Mouse (Mus musculus) thymus, adult 2 months (tissue): Measurements from ENCODE around the gene Plekhj1. TPM values are rescaled to one million over a fixed set of nuclear protein-coding genes. Genes with fewer than 3 reads are reported as not detected.
A peak's percentile ranks its signal among the peaks of the same experiment; 100 is the strongest.

ENCODE experiments used
- DNase-seq: peaks from one replicate; pipeline ENCODE4 v3.0.0; 2021
- H3K27ac ChIP-seq: fragments of 200-500 bp; 2 replicates; pipeline ENCODE4 v1.5.1; 2012; ENCODE audit warnings: low read length, control low read depth; ENCODE audit not compliant: control insufficient read depth, insufficient read depth
- H3K27me3 ChIP-seq: fragments of 200-500 bp; 2 replicates; pipeline ENCODE4 v1.6.1; 2012; ENCODE audit warnings: mild to moderate bottlenecking, low read length, moderate library complexity, mixed read lengths; ENCODE audit not compliant: control insufficient read depth, insufficient read depth
- H3K36me3 ChIP-seq: fragments of 200-500 bp; 2 replicates; pipeline ENCODE4 v1.6.1; 2012; ENCODE audit warnings: mild to moderate bottlenecking, low read length, moderate library complexity; ENCODE audit not compliant: control insufficient read depth, insufficient read depth
- H3K4me1 ChIP-seq: fragments of 200-500 bp; replicated peaks from 2 replicates; pipeline ENCODE4 v1.6.1; 2012; ENCODE audit warnings: low read length; ENCODE audit not compliant: control insufficient read depth, insufficient read depth
- H3K4me3 ChIP-seq: fragments of 200-500 bp; 2 replicates; pipeline ENCODE4 v1.5.1; 2012; ENCODE audit warnings: mild to moderate bottlenecking, low read length, control low read depth, moderate library complexity; ENCODE audit not compliant: control insufficient read depth, insufficient read depth
- CTCF ChIP-seq: fragments of 200-500 bp; IDR thresholded peaks from 2 replicates; pipeline ENCODE4 v1.5.1; 2012; ENCODE audit warnings: mild to moderate bottlenecking, control low read depth, low read length, moderate library complexity, borderline replicate concordance; ENCODE audit not compliant: control insufficient read depth, poor library complexity, insufficient read depth; ENCODE audit errors: extremely low read depth
- POLR2A ChIP-seq: fragments of 200-500 bp; IDR thresholded peaks from 2 replicates; pipeline ENCODE4 v1.6.1; 2012; ENCODE audit warnings: mild to moderate bottlenecking, low read length, control low read depth, moderate library complexity; ENCODE audit not compliant: control insufficient read depth, poor library complexity, insufficient read depth; ENCODE audit errors: extremely low read depth
- WGBS: fragments of 180-500 bp; shearing (Covaris S2); methylation state at CpG from one replicate; pipeline ENCODE4 v1.1.7; 2018; 5-methylcytosine and 5-hydroxymethylcytosine counted together
- polyA plus RNA-seq: library from polyadenylated mRNA; depleted of rRNA; stranded (reverse); fragments of >200 nt; gene quantifications from 2 replicates; pipeline ENCODE4 v1.2.3, GENCODE M21; 2012

The Plekhj1 gene
- polyA plus RNA-seq, 1 experiment, result 153 TPM

- Histone ChIP-seq H3K4me3 (peak overlapping the region; percentile 60), H3K27ac (peak overlapping the region; percentile 39), H3K27me3 (no peaks in the 10 kb centered on the region), H3K4me1 (peaks cover 32% of the 10 kb centered on the region), H3K36me3 (peaks cover 9% of the 10 kb centered on the region; the same call in 1 of the 2 replicates)
- peak; percentile 31 for DNase-seq
- TF ChIP-seq POLR2A (no peak), CTCF (no peak; the same call in 1 of the 2 replicates)
- WGBS, result 1% methylated on average over 59 of the region's 59 CpGs
These were observed 958 bp downstream of the Plekhj1 start for GRCm38 (mm10) chr10:80797186-80798149.

- DNase-seq, result no peak
- Histone ChIP-seq H3K27ac (no peak overlapping the region), H3K4me1 (peaks cover 43% of the 10 kb centered on the region), H3K4me3 (no peak overlapping the region), H3K36me3 (peaks cover 7% of the 10 kb centered on the region; the same call in 1 of the 2 replicates), H3K27me3 (no peaks in the 10 kb centered on the region)
- 95% methylated on average over 9 of the region's 9 CpGs for WGBS
- TF ChIP-seq CTCF, result no peak
- TF ChIP-seq POLR2A, result no peak
These were observed 2.0 kb downstream of the Plekhj1 start for GRCm38 (mm10) chr10:80796307-80796848.

- Histone ChIP-seq H3K4me3 (no peak overlapping the region), H3K36me3 (0 out of 2 replicates have a peak, but pooled peaks cover 8% of the 10 kb centered on the region), H3K27ac (no peak overlapping the region), H3K4me1 (peaks cover 42% of the 10 kb centered on the region), H3K27me3 (no peaks in the 10 kb centered on the region)
- DNase-seq, result no peak
- no peak for TF ChIP-seq CTCF
- 96% methylated on average over 8 of the region's 8 CpGs for WGBS
These were observed 3.7 kb downstream of the Plekhj1 start for GRCm38 (mm10) chr10:80794750-80795149.

GRCm38 (mm10) chr10:80793803-80794202 is 4.6 kb downstream of the Plekhj1 start:
- Histone ChIP-seq H3K4me3 (no peak overlapping the region), H3K27ac (no peak overlapping the region), H3K4me1 (peaks cover 37% of the 10 kb centered on the region), H3K27me3 (no peaks in the 10 kb centered on the region), H3K36me3 (peaks cover 16% of the 10 kb centered on the region)
- no peak for TF ChIP-seq CTCF
- no peak for TF ChIP-seq POLR2A
- no peak for DNase-seq
- 91% methylated on average over 4 of the region's 4 CpGs for WGBS

- Histone ChIP-seq H3K27me3 (no peaks in the 10 kb centered on the region), H3K36me3 (peaks cover 22% of the 10 kb centered on the region), H3K4me1 (peaks cover 37% of the 10 kb centered on the region), H3K27ac (peak overlapping the region; percentile 65), H3K4me3 (no peak overlapping the region)
- no peak for DNase-seq
- TF ChIP-seq POLR2A, result no peak
- TF ChIP-seq CTCF, result no peak
- 87% methylated on average over 13 of the region's 13 CpGs for WGBS
These were observed 5.2 kb downstream of the Plekhj1 start for GRCm38 (mm10) chr10:80793033-80793784.

GRCm38 (mm10) chr10:80792175-80793032 is 6.0 kb downstream of the Plekhj1 start:
- Histone ChIP-seq H3K27me3 (no peaks in the 10 kb centered on the region), H3K4me3 (peak overlapping the region; percentile 25), H3K36me3 (peaks cover 27% of the 10 kb centered on the region), H3K4me1 (peaks cover 37% of the 10 kb centered on the region), H3K27ac (peak overlapping the region; percentile 65)
- WGBS, result 7% methylated on average over 41 of the region's 41 CpGs
- peak; percentile 72 for DNase-seq
- TF ChIP-seq POLR2A, result no peak
